Mouse (Mus musculus) retina, postnatal 7 days (tissue): ENCODE data around the gene Hsp90ab1.

ENCODE experiments used
- DNase-seq: peaks from one replicate; pipeline ENCODE4 v3.0.0-alpha.2; 2012; ENCODE audit warnings: low read depth, low spot score

The Hsp90ab1 gene

GRCm38 (mm10) chr17:45573087-45573779 is at the start of gene Hsp90ab1:
Gene Hsp90ab1 (minus strand): TSS chr17:45573271.
- DNase-seq: peak; percentile 94

GRCm38 (mm10) chr17:45619386-45620256 is 46.5 kb upstream of the Hsp90ab1 start:
- DNase-seq: no peak

GRCm38 (mm10) chr17:45618941-45619385 is 45.9 kb upstream of the Hsp90ab1 start:
- no peak for DNase-seq

GRCm38 (mm10) chr17:45617655-45618054 is 44.6 kb upstream of the Hsp90ab1 start:
- DNase-seq: no peak

- no peak for DNase-seq
Observed at GRCm38 (mm10) chr17:45616679-45617078, 43.6 kb upstream of the Hsp90ab1 start.

GRCm38 (mm10) chr17:45616046-45616650 is 43.1 kb upstream of the Hsp90ab1 start:
- DNase-seq: no peak

- no peak for DNase-seq
Observed at GRCm38 (mm10) chr17:45612921-45613320, 39.9 kb upstream of the Hsp90ab1 start.

GRCm38 (mm10) chr17:45612008-45612407 is 38.9 kb upstream of the Hsp90ab1 start:
- DNase-seq: no peak

GRCm38 (mm10) chr17:45610144-45610866 is 37.2 kb upstream of the Hsp90ab1 start:
- DNase-seq: no peak

GRCm38 (mm10) chr17:45608396-45608795 is 35.3 kb upstream of the Hsp90ab1 start:
- DNase-seq: no peak

- DNase-seq: no peak
Observed at GRCm38 (mm10) chr17:45606992-45607879, 34.2 kb upstream of the Hsp90ab1 start.

GRCm38 (mm10) chr17:45602984-45603383 is 29.9 kb upstream of the Hsp90ab1 start:
- no peak for DNase-seq

- DNase-seq: no peak
Observed at GRCm38 (mm10) chr17:45601877-45602304, 28.8 kb upstream of the Hsp90ab1 start, which contains the start of gene Mymx. Gene Mymx (minus strand): TSS chr17:45602102.

GRCm38 (mm10) chr17:45601325-45601724 is 28.3 kb upstream of the Hsp90ab1 start:
- DNase-seq: no peak

GRCm38 (mm10) chr17:45600267-45600666 is 27.2 kb upstream of the Hsp90ab1 start:
- no peak for DNase-seq

- no peak for DNase-seq
Observed at GRCm38 (mm10) chr17:45599446-45600242, 26.6 kb upstream of the Hsp90ab1 start, which contains the start of gene Slc29a1. Gene Slc29a1 (minus strand): TSS chr17:45599606.

- no peak for DNase-seq
Observed at GRCm38 (mm10) chr17:45598891-45599290, 25.8 kb upstream of the Hsp90ab1 start.

GRCm38 (mm10) chr17:45598376-45598775 is 25.3 kb upstream of the Hsp90ab1 start:
- no peak for DNase-seq

GRCm38 (mm10) chr17:45597787-45598186 is 24.7 kb upstream of the Hsp90ab1 start:
- no peak for DNase-seq
